Comparison of ENCODE assay signal across 23 mouse cellular contexts in the genomic region with DNA sequence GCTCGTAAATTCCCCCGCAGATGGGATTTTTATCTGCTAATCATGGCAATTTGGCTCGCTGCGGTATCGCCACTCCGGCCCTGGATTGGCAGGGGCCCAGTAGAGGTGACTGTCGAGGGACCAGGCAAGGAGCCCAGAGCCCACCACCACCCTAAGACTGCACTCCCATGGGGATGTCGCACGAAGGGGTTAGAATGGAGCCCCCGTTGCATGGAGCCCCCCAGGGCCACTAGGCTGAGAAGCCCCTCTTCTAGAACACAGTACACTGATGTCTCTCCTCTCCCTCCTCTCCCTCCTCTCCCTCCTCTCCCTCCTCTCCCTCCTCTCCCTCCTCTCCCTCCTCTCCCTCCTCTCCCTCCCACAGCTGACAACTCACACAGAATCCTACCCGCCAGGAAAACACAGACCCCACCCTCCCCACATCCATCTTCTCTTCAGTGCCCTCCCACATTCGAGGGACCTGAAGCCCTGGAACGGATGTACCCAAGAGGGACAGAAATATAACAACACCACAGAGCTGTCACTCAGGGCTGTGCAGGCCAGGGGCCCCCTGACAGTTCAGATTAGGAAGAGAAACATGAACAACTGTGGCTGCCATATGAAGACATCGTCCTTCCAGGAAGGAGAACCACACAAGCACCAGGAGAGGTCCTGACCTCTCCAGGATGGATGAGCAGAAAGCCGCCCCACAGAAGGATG.
DNase-seq lines count a peak whose midpoint lies in the region; ATAC-seq and TF ChIP-seq lines count a peak whose summit lies in the region.
"Had no signal": no experiment of that assay in that cellular context is flagged by ENCODE, and none has a peak within 500 bp of the region (broad histone marks: within the 10 kb centered on the region; RNA-seq: fewer than 3 reads in every experiment).

No protein-coding gene starts in this region.

- no peak overlapping the region for H3K4me2 ChIP-seq in hindbrain, embryonic 14.5 days (replicated peaks)
- H3K4me2 ChIP-seq in hindbrain, postnatal 0 days (ENCODE audit: low read depth, low read length) = no peak overlapping the region
- H3K4me2 ChIP-seq: liver, embryonic 11.5 days; lung, embryonic 15.5 days; midbrain, embryonic 12.5 days had no signal

- H3K4me1 ChIP-seq in hindbrain, embryonic 14.5 days (replicated peaks; ENCODE audit: control insufficient read depth, insufficient read depth, low read length) = 0 out of 2 replicates have a peak, but pooled peaks cover 2% of the 10 kb centered on the region
- no peaks in the 10 kb centered on the region for H3K4me1 ChIP-seq in hindbrain, postnatal 0 days (ENCODE audit: insufficient read depth, low read length)

- H3K4me3 ChIP-seq in hindbrain, embryonic 14.5 days (replicated peaks; ENCODE audit: low read length) = no peak overlapping the region
- no peak overlapping the region for H3K4me3 ChIP-seq in hindbrain, postnatal 0 days (ENCODE audit: low read length)
- H3K4me3 ChIP-seq: lung, embryonic 15.5 days; midbrain, embryonic 12.5 days had no signal

- H3K9me3 ChIP-seq in hindbrain, embryonic 14.5 days (ENCODE audit: control insufficient read depth, low read length) = no peaks in the 10 kb centered on the region
- H3K9me3 ChIP-seq in hindbrain, postnatal 0 days (ENCODE audit: low read length) = no peaks in the 10 kb centered on the region
- H3K9me3 ChIP-seq: lung, embryonic 15.5 days; midbrain, embryonic 12.5 days had no signal

- no peak overlapping the region for H3K9ac ChIP-seq in hindbrain, embryonic 14.5 days
- no peak overlapping the region for H3K9ac ChIP-seq in hindbrain, postnatal 0 days (replicated peaks; ENCODE audit: low read length)
- H3K9ac ChIP-seq: lung, embryonic 15.5 days; midbrain, embryonic 12.5 days had no signal

- no peaks in the 10 kb centered on the region for H3K36me3 ChIP-seq in hindbrain, embryonic 14.5 days (replicated peaks; ENCODE audit: control insufficient read depth, insufficient read depth)
- H3K36me3 ChIP-seq in hindbrain, postnatal 0 days (ENCODE audit: insufficient read depth, low read length) = no peaks in the 10 kb centered on the region
- H3K36me3 ChIP-seq: lung, embryonic 15.5 days; midbrain, embryonic 12.5 days had no signal

- no peak overlapping the region for H3K27ac ChIP-seq in hindbrain, embryonic 14.5 days
- no peak overlapping the region for H3K27ac ChIP-seq in hindbrain, postnatal 0 days
- H3K27ac ChIP-seq: lung, embryonic 15.5 days; midbrain, embryonic 12.5 days had no signal

- peak; percentile 55; the same call in 1 of the 2 replicates for ATAC-seq in hindbrain, embryonic 14.5 days (ENCODE audit: low FRiP score)
- ATAC-seq in hindbrain, postnatal 0 days = no peak
- ATAC-seq: CD4-positive, CD25-positive, alpha-beta regulatory T cell, adult 4 months; inflammation-experienced regulatory T-cells, adult 6 months had no signal

- TF ChIP-seq CTCF in hindbrain, postnatal 0 days (IDR thresholded peaks at IDR 0.05; ENCODE audit: low read depth) = no peak

- 41% methylated on average over 15 of the region's 15 CpGs for WGBS in hindbrain, embryonic 14.5 days
- 37% methylated on average over 15 of the region's 15 CpGs for WGBS in hindbrain, postnatal 0 days

- DNase-seq in embryo, embryonic 10 days (ENCODE audit: low spot score) = peak; percentile 31
- no peak for DNase-seq in embryo, embryonic 11 days
- DNase-seq in hindbrain, embryonic 14.5 days (ENCODE audit: low spot score) = no peak
- no peak for DNase-seq in hindbrain, postnatal 0 days (ENCODE audit: low spot score)
- peak; percentile 34 for DNase-seq in retina, postnatal 1 day
- no peak for DNase-seq in retina, embryonic 14.5 days (ENCODE audit: low spot score)
- DNase-seq in thymus, adult 18-20 months = no peak
- DNase-seq: adrenal gland, postnatal 25 days; cerebellum, adult 11-12 months; cerebellum, postnatal 36 days; gastrocnemius, postnatal 10 days; heart, adult 11 months; heart, postnatal 36 days; kidney, adult 2 months; kidney, postnatal 25 days; left cerebral cortex, postnatal 4 days; right cerebral cortex, adult 18-20 months; thymus, postnatal 25 days had no signal

- H3K27me3 ChIP-seq in hindbrain, embryonic 14.5 days (ENCODE audit: control insufficient read depth, insufficient read depth, low read length) = no peaks in the 10 kb centered on the region
- H3K27me3 ChIP-seq in hindbrain, postnatal 0 days (ENCODE audit: insufficient read depth, low read length) = no peaks in the 10 kb centered on the region
- H3K27me3 ChIP-seq: lung, embryonic 15.5 days had no signal

Comparison
In these comparisons a context has a peak if more than half of its experiments do, and no peak if none do; other contexts are left out.
1. DNase-seq: peak in embryo, embryonic 10 days (single experiment) and retina, postnatal 1 day (single experiment); none in embryo, embryonic 11 days (single experiment), hindbrain, embryonic 14.5 days (single experiment), hindbrain, postnatal 0 days (single experiment), retina, embryonic 14.5 days (single experiment) and thymus, adult 18-20 months (0 of 2).